Mouse (Mus musculus) right cerebral cortex, adult 2 months (tissue): ENCODE measurements around the gene Ssxb1.
"Not testable (repeated sequence)": the region's sequence is repeated elsewhere in the genome, so short reads cannot be mapped to it uniquely, and the experiment has no call there.

Source experiments
- DNase-seq, 2 experiments: peaks; one replicate each; pipeline ENCODE4 v3.0.0; 2021 to 2022; ENCODE audit warnings: low spot score in 2 of 2

The Ssxb1 gene

GRCm38 (mm10) chrX:8413005-8413404, at the start of gene Ssxb1:
Gene Ssxb1, plus strand, starts transcription at chrX:8413305.
- not testable (repeated sequence) for DNase-seq

- DNase-seq: not testable (repeated sequence)
Observed at GRCm38 (mm10) chrX:8366678-8367077, 46.4 kb upstream of the Ssxb1 start, which contains the start of gene Ssxb9. Gene Ssxb9, plus strand, starts transcription at chrX:8366978.

GRCm38 (mm10) chrX:8461626-8462025, 48.5 kb downstream of the Ssxb1 start, which contains the start of gene Ssxb2:
Gene Ssxb2, minus strand, starts transcription at chrX:8461726.
- DNase-seq: not testable (repeated sequence)
